Mouse (Mus musculus) kidney, postnatal 10 days (tissue): Measurements from ENCODE around the gene Cic.
"Not testable (repeated sequence)": the region's sequence is repeated elsewhere in the genome, so short reads cannot be mapped to it uniquely, and the experiment has no call there.

ENCODE experiments used
- DNase-seq: peaks from one replicate; pipeline ENCODE4 v3.0.0; 2021; ENCODE audit warnings: mixed read lengths

Cic gene

DNA sequence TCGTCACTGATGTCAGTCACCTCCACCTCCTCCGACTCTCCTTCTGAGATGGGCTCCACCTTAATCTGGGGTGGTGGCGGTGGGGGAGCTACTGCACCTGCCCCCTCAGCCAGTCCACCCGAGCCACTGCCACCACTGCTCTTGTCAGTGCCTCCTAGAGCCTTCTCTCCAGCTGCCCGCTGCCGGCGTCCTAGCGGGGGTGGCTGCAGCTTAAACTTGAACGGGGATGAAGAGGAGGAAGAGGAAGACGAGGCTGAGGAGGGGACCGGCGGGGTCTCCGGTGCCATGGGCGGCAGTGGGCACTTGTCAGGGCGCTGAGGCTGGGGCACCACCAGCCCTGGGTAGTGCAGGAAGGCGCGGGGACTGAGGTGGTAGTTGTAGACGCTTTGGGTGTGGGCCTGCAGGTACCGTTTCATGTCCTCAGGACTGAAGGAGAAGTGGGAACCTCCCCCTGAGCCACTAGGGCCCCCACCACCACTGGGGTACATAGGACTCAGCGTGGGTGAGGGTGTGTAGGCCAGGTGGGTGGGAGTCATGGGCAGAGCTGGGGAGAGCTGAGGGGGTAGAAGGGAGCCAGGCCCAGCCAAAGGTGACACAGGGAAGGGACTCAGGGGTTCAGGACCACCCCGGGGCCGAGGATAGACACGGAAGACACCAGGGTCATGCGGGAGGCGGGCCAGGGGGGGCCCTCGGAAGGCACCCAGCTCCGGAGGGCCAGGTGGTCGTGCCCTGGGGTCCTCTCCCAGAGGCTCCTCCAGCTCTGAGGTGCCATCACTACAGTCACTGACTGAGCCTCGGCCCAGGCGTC lies 22.7 kb upstream of the Cic start:
- DNase-seq: no peak

DNA sequence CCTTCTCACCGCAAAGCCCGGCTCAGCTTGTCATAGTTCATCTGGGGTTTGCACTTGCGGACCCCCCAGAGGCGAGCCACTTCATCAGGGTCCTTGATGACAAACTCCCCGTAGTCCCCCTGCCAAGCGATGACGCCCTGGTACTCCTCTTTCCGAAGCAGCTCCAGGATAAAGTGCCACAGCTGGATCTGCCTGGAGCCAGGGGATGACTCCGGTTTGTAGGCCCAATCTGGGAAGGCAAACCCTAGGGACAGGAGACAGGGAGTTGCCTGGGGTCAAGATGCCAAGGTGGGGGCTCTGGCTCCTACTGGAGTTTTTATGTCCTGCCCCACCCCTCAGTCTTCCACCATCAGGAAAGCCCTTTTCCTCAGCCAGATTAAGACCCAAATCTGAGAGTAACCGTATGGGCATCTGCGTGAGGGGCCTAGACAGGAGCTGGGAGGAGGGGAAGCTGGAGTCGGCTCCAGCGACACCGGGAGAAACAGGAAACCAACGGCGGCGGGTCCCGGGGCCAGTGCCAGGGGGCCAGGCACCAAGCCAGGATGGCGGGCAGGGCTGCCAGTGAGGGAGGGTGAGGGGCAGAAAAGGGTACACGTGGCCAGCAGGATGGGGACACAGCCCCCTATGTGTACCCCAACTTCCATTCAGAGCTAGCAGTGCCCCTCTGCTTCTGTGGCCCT lies 21.3 kb upstream of the Cic start:
- DNase-seq: peak; percentile 74

DNA sequence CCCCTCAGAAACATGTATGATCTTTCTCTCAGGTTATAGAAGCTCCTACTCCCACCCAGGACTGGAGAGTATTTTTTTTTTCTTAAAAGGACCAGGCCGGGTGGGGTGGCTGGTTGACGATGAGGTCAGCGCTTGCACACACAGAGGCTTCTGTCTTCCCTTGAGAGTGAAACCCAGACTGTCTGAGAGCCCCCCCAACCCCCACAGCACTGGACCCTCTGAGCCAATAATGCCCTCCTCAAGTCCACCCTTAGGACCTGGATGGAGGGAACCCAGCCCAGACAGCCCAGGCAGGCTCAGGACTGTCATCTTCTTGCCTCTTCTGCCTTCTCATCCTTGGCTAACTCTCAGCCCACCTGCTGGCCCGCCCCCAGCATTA lies 20.8 kb upstream of the Cic start:
- DNase-seq: peak; percentile 38

DNA sequence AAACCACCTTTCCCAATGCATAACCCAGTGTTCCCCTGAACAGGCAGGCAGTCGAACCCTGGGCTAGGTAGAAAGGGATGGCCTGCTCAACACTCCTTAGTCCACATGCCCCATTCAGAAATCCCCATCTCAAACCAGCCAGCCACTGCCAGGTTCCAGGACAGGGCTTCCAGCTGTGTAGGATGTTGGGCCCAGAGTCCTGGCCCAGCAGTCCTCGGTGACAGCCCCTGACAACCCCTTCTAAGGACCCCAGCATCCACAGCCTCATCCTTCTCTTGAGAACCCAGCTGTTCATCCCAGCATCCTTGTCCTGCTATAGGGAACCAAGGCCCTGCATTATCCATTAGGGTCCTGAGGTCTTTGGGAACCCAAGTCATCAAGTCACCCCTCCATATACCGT lies 20.0 kb upstream of the Cic start:
- DNase-seq: no peak

DNA sequence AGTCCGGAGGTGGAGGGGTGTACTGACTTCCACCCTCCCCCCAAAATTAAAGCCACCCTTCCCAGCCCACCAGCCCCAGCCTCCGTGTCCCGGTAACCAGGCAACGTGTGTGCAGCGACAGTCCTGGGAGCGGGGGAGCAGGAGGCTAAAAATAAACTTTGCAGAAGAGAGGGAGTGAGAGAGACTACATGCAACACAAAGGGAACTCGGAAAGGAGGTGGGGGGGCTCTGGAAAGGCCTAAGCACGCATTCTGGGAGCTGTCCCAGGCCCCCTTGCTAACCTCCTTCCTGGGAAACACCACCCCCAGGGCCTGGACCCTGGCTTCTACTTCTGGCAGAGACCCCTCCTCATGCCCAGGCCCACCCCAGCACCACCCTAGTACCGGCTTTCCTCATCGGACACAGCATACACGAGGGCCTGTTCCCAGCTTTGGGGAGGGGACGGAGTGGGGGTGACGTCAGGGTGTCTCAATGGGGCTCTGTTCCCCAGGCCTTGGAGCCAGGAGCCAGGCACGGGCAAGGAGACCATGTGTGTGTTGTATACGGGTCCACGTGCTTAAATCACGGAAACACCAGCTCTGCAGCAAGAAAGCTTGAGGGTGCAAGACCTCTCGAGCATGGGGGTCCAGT lies 19.4 kb upstream of the Cic start:
- DNase-seq: peak; percentile 67

DNA sequence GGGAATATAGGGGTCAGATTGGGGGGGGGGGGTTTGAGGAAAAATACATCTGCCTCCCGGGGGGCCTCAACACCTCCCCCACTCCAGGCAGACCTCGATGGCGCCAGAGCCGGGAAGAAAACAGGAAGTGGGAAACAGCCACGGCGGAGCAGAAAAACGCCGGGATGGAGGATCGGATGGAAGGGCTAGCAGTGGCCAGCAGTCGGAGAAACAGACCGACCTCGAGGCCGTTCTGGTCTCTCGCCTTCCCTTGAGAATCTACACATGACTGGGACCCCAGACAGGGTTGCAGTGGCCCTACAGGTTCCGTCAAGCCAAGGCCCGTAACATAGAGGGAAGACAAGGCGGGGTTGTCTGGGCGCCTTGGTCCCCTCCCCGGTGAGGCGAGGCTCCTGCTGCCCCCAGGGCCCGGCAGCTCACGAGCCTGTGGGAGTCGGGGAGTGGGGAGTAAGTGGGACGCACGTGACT lies 18.6 kb upstream of the Cic start:
- DNase-seq: peak; percentile 68

DNA sequence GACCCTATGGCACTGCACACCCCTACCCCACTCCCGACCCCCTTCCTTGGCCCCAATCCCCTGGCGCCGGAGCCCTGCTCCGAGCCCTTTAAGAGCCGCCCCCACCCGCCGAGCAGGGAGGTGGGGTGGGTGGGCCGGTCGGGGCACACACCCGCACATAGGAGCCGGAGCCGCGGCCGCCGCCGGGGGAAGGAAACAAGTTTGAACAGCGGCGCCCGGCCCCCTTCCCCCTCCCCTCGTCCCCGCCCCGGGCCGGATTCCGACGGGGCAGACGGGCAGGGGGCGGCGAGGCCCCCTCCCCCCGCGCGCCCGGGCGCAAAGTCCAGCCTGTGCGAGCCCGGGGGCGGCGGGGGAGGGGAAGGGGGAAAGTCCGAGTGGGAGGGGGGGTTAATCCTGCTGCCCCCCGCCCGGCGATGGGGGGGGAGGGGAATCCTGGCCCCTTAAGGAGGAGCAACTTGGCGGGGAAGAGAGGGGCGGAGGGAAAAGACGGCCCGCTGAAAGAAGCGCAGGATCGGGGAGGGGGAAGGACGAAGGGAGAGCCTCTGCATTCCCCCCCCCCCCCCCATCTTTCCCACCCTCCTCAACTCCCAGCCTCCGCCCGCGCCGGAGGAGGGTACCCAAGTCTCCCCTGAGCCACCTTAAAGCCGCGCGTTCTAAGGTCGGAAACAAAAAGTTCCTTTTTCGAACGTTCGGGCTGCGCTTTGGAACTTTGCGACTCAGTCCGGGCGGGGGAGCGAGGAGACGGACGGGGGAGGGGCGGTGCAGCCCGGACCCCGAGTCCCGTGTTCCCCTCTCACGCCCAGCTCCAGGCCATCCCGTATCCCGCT lies 18.0 kb upstream of the Cic start:
- peak; percentile 92 for DNase-seq

DNA sequence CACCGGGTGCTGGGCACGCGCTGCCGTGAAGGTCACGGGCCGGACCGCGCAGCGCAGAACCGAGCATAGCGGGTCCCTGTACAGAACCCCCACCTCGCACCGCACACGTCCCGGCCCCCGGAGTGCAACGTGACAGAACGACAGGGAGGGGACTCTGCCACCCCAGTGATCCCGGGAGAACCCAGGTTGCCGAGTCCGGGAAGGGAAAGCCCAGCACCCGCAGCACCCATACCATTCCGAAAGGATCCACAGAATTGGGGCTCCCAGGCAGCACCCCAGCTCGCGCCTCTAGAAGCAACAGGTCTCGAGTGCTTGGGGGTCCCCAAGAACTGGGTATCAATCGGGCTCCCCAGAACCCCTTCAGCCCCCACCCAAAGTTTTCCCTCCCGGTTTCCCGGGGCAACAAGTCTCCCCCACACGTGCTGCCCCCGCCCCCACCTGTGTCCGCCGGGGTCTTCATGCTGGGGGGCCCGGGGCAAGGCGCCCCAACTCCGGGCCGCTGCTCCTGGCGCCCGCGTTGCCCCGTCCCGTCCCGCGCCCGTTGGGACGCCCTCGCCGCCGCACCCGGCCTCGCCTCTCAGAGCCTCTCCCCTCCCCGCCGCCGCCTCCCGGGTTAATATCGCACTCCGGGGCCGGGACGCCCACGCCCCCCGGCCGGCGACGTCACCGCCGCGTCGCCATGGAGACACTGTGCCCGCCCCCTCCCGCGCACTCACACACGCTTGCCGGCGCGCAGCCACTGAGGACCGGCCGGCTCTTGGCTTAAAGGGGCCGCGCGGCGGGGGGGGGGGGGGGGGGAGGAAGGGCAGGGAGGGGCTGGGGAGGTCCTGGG lies 17.1 kb upstream of the Cic start, which contains the start of gene Erf:
Gene Erf, minus strand, starts transcription at position 621 of the 832 bp plus-strand sequence.
- peak; percentile 98 for DNase-seq

DNA sequence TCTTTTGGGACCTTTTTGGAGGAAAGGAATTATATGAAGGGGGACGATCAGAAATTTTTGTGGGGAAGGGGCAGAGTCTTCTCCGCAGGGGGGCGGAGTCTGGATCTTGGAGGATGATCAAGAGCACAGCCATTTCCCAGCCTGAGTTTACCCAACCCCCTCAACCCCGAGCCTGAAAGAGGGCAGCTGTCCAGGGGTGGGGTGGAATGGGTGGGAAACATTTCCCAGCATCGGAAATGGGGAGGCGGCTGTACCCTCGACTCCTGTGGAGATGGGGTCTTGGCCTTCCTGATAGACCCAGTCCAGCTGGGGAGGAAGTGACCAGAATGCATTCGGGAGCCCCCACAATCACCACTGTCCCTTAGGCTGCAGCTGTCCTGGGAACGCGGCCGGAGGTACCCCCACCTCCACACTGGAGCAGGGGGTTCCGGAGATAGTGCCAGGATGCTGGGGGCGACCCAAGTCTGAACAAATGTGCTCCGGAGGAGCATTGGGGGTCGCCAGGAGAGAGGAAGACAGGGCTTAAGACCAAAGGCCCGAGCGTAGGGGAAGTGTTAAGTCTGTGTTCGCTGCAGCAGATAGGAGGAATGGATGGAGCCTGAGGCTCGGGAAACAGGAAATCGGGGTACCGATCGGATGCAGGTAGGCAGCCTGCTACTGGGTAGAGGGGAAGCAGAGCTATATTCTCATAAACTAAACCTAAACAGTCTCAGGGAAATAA lies 16.3 kb upstream of the Cic start:
- DNase-seq: peak; percentile 90

DNA sequence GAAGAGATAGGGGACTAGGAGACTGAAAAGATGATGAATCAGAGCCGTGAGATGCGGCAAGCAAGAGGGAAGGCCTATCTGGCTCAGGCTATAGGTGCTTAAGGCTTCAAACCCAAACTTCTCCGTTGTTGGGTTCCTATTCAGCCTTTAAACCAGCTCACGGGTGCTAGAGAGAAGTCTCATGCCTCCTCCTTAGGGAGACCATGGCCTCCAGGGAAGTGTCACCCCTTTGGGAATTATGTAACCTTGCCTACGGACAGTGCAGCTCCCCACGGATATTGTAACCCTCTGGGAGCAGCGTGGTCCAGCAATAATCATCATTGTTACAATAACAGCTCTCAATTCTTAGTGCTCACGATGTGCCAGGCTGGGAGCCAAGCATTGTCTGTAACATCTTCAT lies 15.7 kb upstream of the Cic start:
- DNase-seq: no peak

DNA sequence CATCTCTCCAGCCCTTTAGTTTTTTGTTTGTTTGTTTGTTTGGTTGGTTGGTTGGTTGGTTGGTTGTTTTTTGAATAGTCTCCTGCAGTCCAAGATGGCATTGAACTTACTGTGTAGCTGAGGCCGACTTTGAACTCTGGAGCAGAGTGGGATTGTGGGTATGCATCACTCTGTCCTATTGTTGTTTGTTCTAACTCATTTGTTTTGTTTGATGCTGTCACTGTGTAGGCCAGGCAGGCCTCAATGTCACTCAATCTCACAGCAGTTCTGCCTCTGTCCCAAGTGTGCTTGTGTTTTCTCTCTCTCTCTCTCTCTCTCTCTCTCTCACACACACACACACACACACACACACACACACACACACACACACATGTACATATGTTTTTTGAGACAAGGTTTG lies 5.6 kb upstream of the Cic start:
- no peak for DNase-seq

DNA sequence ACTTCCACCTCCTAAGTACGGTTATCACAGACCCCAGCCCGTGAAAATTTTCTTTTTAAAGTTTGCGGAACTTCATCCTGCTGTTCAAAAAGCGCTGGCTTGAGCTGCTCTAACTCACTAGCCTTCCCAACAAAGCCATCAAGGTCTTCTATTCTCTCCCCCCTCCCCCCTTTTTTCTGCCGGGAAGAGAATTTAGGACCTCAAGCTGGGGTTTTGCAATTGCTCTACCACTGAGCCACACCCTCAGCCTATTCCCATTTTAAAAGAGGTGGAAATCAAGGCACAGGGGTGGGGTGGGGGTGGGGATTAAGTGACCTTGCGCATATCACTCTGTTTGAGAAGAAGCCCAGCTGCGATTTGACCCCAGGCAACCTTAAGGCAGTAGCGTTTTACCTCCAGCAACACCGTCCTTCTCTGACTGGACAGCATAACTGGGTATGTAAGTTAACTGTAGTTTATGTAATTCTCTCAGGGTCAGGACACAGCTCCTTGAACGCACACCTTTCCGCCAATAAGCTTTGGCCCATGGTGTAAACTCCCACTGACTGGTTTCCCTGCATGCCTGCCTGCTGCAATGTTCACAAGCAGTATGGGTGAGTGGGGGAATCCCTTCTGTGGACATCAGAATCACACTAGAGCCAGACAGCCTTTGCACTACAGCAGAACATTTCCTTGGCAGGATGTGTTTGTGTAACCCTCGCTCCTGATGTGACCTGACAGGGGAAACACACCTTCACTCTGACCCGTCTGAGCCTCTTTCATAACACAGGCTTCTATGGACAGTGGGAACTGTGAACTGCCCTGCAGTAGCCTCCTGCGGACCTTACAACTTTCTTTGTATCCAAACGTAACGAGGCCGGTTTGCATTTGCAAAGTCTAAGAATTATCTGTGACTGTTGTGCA lies 3.3 kb upstream of the Cic start:
- DNase-seq: no peak

DNA sequence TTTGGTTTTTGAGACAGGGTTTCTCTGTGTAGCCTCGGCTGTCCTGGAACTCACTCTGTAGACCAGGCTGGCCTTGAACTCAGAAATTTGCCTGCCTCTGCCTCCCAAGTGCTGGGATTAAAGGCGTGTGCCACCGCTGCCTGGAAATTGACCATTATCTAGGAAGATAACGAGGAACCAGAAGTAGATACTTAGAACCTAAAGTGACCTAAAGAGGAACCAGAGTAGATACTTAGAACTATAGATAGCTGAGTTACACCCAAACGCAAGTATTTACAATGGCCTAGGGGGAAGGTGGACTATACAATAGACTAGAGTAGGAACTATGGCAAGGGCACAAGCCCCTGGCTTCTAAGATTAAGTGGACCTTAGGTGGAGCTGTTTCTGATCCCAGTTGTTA lies 1.8 kb upstream of the Cic start:
- DNase-seq: not testable (repeated sequence)

DNA sequence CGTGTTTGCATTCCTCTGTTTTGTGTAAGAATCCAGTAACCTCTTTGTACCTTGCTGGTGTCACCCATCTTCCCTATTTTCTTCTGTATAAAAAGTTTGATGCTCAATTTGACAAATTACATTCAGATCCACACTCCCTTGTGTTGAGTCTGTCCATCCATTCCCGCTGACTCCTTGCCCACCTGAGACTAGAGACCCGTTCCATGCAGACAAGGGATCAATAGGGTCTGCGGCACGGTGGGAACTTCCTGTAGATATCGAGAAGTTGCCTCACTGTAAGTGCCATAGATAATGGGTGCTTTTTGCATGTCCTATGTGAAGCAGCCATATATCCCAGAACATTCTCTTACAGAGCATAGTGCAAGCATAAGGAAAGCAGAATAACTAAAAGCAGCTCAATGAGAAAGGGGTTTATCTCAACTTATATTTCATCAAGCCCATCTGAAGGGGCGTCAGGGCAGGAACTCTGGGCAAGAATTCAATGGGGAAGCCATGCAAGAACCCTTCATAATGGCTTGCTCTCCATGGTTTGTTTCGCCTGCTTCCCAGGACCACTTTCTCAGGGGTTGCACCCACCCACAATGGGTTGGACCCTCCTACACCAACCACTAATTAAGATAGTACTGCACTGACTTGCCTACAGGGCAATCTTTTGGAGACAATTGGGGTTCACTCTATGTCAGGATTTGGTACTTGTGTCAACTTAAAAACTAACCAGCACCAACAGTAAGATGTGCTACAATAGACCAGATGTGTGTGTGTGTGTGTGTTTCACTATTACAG lies 1.1 kb upstream of the Cic start:
- DNase-seq: no peak

DNA sequence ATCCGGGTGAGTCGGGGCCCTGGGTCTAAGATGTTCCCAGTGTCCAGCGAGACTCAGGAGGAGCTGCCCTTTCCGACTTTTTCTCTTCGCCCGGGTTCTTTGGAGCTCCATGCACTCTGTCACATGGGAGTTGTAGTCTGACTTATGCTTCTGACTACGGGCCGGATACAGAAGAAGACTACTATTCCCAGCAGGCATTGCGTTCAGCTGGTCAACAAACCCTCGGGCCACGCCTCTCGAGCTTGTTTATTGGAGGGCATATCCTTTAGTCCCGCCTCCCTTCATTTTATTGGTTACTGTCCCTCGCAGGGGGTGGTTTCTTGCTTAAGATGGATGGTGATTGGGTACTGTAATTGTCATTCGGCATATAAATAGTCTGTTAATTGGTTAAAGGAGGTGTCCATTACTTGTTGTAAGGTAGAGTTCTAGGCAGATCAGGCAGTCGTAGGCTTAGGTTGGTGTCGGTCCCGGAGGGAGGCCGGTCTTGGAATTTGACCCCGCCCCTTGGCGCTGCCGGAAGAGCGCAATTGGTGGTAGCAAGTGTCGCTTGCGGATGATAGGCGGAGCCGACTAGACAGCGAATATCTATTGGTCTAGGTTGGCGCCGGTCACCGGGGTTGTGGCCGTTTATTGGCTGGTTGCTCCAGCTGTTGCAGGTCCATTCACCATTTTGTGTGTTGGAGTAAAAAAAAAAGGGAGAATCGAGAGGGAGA lies 403 bp downstream of the Cic start:
- peak; percentile 99 for DNase-seq

DNA sequence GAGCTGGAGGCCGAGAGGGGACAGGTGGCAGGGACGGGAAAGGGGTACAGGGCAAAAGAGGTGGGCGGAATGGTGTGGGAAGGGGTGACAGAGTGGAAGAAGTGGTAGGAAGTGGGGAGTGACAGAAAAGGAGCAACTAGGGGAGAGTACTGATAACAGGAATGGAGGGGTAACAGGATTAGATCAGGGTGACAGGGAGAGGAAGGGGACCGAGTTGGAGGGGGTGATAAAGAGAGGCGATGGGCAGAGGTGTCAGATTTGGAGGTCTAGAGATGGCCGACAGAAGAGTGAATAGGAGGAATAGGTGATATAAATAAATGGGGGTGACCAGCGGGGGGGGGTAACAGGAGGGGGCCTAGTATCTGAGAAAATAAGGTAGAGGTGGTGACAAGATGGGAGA lies 1.1 kb downstream of the Cic start:
- no peak for DNase-seq

DNA sequence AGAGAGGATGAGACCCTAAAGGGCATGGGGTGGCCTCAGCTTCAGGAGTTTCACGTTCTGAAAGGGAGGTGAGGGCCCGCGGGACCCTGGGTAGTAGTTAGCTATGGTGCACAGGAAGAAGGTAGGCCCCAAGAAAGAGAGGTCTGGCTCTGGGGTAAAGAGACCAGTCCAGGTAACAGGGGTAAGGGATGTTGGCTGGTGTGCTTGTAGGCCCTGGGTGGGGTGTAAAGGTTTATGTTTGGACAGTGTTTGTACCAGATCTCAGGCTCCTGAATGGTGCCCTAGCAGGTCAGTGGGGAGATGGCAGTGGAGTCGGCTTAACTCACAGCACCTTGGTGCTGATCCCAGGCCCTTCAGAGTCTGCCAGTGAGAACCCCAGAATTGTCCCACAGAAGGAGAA lies 1.5 kb downstream of the Cic start:
- DNase-seq: peak; percentile 29

DNA sequence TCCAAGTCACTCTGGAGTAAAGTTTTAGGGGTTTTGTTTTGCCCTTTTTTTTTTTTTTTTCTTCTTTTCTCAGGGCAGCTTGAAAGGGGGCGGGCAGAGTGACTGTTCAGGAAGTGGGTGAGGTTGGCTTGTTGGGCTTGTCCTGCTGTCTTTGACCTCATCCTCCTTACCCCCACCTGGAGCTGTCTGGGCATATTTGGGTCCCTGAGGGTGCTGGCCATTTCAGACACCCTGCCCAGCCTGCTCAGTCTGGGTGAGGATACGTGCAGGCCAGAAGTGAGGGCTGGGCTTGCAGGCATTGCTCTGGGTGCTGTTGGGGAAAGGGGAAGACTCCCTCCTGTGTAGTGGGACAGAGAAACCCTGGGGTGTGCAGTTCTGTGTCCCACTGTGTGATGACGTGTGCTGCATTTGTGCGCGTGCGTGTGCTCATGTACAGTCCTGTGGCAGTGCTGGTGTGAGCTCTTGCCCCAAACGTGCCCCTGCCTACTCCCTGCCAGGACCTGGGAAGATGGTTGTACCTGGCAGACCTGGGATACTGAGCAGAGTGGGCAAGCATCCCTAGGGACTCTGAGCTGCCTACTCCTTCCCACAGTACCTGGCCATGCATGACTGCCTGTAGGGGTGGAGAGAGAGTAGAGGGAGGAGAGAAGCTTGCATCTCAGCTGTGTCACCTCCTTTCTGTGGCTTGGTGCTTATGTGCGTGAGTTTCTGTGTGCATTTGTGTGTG lies 2.2 kb downstream of the Cic start:
- peak; percentile 45 for DNase-seq
